Mouse (Mus musculus) embryo, embryonic 10 days (tissue): ENCODE measurements around the gene Cd52.

Experiments used
- DNase-seq: peaks from one replicate; pipeline ENCODE4 v3.0.0-alpha.2; 2015; ENCODE audit warnings: low spot score

Cd52 gene

GRCm38 (mm10) chr4:134052560-134052959 lies 42.3 kb downstream of the Cd52 start:
- DNase-seq: no peak

GRCm38 (mm10) chr4:134051912-134052311 lies 43.0 kb downstream of the Cd52 start:
- no peak for DNase-seq

DNA sequence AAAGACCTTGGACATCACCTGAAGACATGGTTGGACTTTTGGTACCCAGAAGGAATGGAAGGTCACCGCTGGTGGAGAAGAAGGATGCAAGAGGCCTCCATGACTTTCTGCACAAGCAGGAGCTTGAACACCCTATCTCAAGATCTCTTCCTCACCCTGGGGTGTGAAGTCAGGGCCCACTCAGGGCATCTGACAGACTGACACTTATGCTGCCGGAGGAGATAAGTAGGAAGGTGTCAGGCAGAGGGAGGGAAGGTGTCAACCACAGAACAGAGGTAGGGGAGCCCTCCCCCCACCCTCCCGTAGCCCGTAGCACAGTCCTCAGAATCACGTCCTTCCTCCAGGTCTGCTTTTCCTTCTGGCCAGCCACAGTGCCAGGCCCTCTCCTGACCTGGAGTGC lies 47.2 kb downstream of the Cd52 start:
- no peak for DNase-seq

DNA sequence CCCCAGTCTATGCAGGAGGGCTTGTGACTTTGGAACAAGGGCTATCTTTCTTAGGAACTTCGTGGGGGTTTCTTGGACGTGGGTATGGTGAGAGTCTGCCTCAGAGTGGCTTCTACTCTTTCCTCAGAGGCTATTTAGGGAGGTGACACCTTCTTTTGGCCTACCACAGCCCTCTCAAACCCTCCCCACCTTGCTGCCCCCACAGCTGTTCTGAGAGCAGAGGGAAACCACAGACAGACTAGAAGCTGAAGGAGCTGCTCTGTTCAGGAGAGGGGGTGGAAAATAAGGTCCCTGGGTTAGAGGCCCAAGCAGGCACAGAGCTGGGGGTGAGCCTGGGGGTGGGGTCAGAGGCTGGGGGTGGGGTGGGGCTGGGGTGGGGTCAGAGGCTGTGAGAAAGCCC lies 51.8 kb downstream of the Cd52 start:
- no peak for DNase-seq

DNA sequence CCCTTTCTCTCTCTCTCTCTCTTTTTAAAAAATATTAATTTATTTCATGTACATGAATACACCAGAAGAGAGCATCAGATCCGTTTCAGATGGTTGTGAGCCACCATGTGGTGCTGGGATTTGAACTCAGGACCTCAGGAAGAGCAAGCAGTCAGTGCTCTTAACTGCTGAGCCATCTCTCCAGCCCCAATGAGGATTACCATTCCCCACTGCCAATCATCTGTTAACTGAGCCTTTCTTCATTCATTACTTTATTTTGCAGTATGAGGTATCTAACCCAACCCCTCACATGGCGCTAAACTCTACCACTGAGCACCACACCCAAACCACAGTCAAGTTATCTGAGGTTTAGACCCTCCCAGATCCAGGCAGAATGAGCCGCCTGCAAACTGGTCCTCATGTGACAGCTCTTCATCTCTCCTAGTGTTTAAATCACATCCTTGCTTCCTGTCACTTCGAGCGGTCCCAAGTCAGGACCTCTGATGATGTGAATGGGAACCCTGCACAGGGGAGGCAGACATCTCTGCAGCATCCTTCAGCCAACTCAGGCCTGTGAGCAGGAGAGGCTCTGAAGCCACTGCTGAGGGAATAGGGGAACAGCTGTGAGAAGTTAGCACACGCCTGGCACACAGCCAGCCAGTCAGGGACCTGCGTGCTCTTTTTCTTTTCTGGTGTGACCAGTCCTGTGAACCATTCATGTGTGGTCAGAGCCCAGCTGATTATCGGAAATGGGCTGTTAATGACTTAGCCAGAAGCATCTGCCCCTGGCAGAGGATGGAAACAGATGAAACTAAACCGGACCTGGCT lies 53.4 kb downstream of the Cd52 start:
- DNase-seq: no peak

- peak; percentile 92 for DNase-seq
Observed at GRCm38 (mm10) chr4:134035953-134036352, 58.9 kb downstream of the Cd52 start.
